Mouse (Mus musculus) liver, adult 2 months (tissue): ENCODE data around the gene Gm20716.

ENCODE experiments used
- CTCF ChIP-seq: fragments of 200-500 bp; IDR thresholded peaks from 2 replicates; pipeline ENCODE4 v1.5.1; 2011; ENCODE audit warnings: low read depth, low read length, control low read depth
- POLR2A ChIP-seq: fragments of 200-500 bp; IDR thresholded peaks from 2 replicates; pipeline ENCODE4 v1.6.1; 2011; ENCODE audit warnings: low read length, control low read depth; ENCODE audit not compliant: insufficient read depth; ENCODE audit errors: extremely low read depth

DNA sequence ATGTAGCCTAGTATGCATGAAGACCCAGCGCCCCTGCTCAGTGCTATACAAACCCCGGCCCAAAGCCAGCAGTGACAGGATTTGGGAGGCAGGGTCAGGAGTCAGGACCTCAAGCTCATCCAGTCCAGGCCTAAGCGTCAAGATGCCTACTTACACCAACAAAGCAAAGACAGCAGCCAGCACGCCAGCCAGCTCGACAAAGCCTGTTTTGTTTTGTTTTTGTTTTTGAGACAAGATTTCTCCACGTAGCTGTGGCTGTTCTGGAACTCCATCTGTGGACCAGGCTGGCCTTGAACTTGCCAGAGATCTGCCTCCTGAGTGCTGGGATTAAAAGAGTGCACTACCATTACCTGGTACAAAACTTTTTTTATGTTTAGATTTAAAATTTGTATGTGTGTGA lies 6.8 kb downstream of the Gm20716 start:
- no peak for TF ChIP-seq CTCF
- no peak for TF ChIP-seq POLR2A
